Mouse (Mus musculus): ENCODE measurements at regions not wholly inside any gene's neighbourhood (a gene's known extent, or its start where the extent isn't known, plus 50 kb on each side); places are given as distances from the start of the nearest gene placed in this dataset.

- no peaks in the 10 kb centered on the region for H3K4me1 ChIP-seq (ENCODE audit: insufficient read depth, low read length)
- H3K4me2 ChIP-seq (replicated peaks; ENCODE audit: low read depth, low read length), result no peak overlapping the region
- no peaks in the 10 kb centered on the region for H3K27me3 ChIP-seq (ENCODE audit: insufficient read depth, low read length)
- 70% methylated on average over 2 of the region's 2 CpGs for WGBS
- H3K36me3 ChIP-seq (ENCODE audit: insufficient read depth, low read length), result no peaks in the 10 kb centered on the region
- no peak overlapping the region for H3K4me3 ChIP-seq (ENCODE audit: low read length)
- H3K27ac ChIP-seq (ENCODE audit: low read length), result no peak overlapping the region; the same call in 1 of the 2 replicates
- no peak overlapping the region for H3K9ac ChIP-seq (replicated peaks; ENCODE audit: low read length)
- no peaks in the 10 kb centered on the region for H3K9me3 ChIP-seq (ENCODE audit: low read length)
- ATAC-seq (ENCODE audit: low FRiP score, low TSS enrichment), result peak; percentile 39; the same call in 1 of the 2 replicates
These were observed 153.1 kb upstream of the Marcks start for GRCm38 (mm10) chr10:37291639-37292495.

GRCm38 (mm10) chr10:37289964-37290704 lies 151.4 kb upstream of the Marcks start:
- Histone ChIP-seq H3K9ac (replicated peaks; ENCODE audit: low read length) (no peak overlapping the region), H3K36me3 (ENCODE audit: insufficient read depth, low read length) (no peaks in the 10 kb centered on the region), H3K4me1 (ENCODE audit: insufficient read depth, low read length) (no peaks in the 10 kb centered on the region), H3K4me3 (ENCODE audit: low read length) (no peak overlapping the region), H3K4me2 (replicated peaks; ENCODE audit: low read depth, low read length) (no peak overlapping the region), H3K27me3 (ENCODE audit: insufficient read depth, low read length) (no peaks in the 10 kb centered on the region), H3K9me3 (ENCODE audit: low read length) (no peaks in the 10 kb centered on the region), H3K27ac (ENCODE audit: low read length) (peak overlapping the region; percentile 9; the same call in 1 of the 2 replicates)
- peak; percentile 49; the same call in 1 of the 2 replicates for ATAC-seq (ENCODE audit: low FRiP score, low TSS enrichment)
- WGBS, result 79% methylated on average over 3 of the region's 3 CpGs

GRCm38 (mm10) chr10:37286305-37286704 lies 147.6 kb upstream of the Marcks start:
- H3K4me1 ChIP-seq (ENCODE audit: insufficient read depth, low read length), result no peaks in the 10 kb centered on the region
- no peaks in the 10 kb centered on the region for H3K9me3 ChIP-seq (ENCODE audit: low read length)

GRCm38 (mm10) chr10:37282951-37283350 lies 144.2 kb upstream of the Marcks start:
- Histone ChIP-seq H3K36me3 (ENCODE audit: insufficient read depth, low read length) (no peaks in the 10 kb centered on the region), H3K4me3 (ENCODE audit: low read length) (no peak overlapping the region), H3K4me1 (ENCODE audit: insufficient read depth, low read length) (no peaks in the 10 kb centered on the region), H3K9ac (replicated peaks; ENCODE audit: low read length) (no peak overlapping the region), H3K27me3 (ENCODE audit: insufficient read depth, low read length) (no peaks in the 10 kb centered on the region), H3K4me2 (replicated peaks; ENCODE audit: low read depth, low read length) (no peak overlapping the region), H3K27ac (ENCODE audit: low read length) (no peak overlapping the region), H3K9me3 (ENCODE audit: low read length) (no peaks in the 10 kb centered on the region)
- no peak for ATAC-seq (ENCODE audit: low FRiP score, low TSS enrichment)

More at GRCm38 (mm10) chr10:37286305-37286704, 147.6 kb upstream of the Marcks start:
- Histone ChIP-seq H3K9ac (replicated peaks; ENCODE audit: low read length) (no peak overlapping the region), H3K4me2 (replicated peaks; ENCODE audit: low read depth, low read length) (no peak overlapping the region), H3K36me3 (ENCODE audit: insufficient read depth, low read length) (no peaks in the 10 kb centered on the region), H3K4me3 (ENCODE audit: low read length) (no peak overlapping the region), H3K27ac (ENCODE audit: low read length) (peak overlapping the region; percentile 20; the same call in 1 of the 2 replicates), H3K27me3 (ENCODE audit: insufficient read depth, low read length) (no peaks in the 10 kb centered on the region)
- 57% methylated on average over 5 of the region's 5 CpGs for WGBS
- ATAC-seq (ENCODE audit: low FRiP score, low TSS enrichment), result 0 out of 2 replicates have a peak, but pooled peaks have one; percentile 51

- no peak overlapping the region for H3K9ac ChIP-seq (replicated peaks; ENCODE audit: low read length)
- no peak for ATAC-seq (ENCODE audit: low FRiP score, low TSS enrichment)
- no peak overlapping the region for H3K4me2 ChIP-seq (replicated peaks; ENCODE audit: low read depth, low read length)
- H3K27me3 ChIP-seq (ENCODE audit: insufficient read depth, low read length), result no peaks in the 10 kb centered on the region
- no peak overlapping the region for H3K4me3 ChIP-seq (ENCODE audit: low read length)
- 85% methylated on average over 4 of the region's 4 CpGs for WGBS
- H3K4me1 ChIP-seq (ENCODE audit: insufficient read depth, low read length), result no peaks in the 10 kb centered on the region
- no peak overlapping the region for H3K27ac ChIP-seq (ENCODE audit: low read length)
- H3K9me3 ChIP-seq (ENCODE audit: low read length), result no peaks in the 10 kb centered on the region
- H3K36me3 ChIP-seq (ENCODE audit: insufficient read depth, low read length), result no peaks in the 10 kb centered on the region
These were observed 142.1 kb upstream of the Marcks start for GRCm38 (mm10) chr10:37280823-37281222.

GRCm38 (mm10) chr10:37280150-37280820 lies 141.6 kb upstream of the Marcks start:
- H3K4me1 ChIP-seq (ENCODE audit: insufficient read depth, low read length), result no peaks in the 10 kb centered on the region
- no peaks in the 10 kb centered on the region for H3K27me3 ChIP-seq (ENCODE audit: insufficient read depth, low read length)
- no peak overlapping the region for H3K4me2 ChIP-seq (replicated peaks; ENCODE audit: low read depth, low read length)
- H3K4me3 ChIP-seq (ENCODE audit: low read length), result no peak overlapping the region
- 84% methylated on average over 6 of the region's 6 CpGs for WGBS
- no peak overlapping the region for H3K9ac ChIP-seq (replicated peaks; ENCODE audit: low read length)
- H3K27ac ChIP-seq (ENCODE audit: low read length), result no peak overlapping the region
- no peak for ATAC-seq (ENCODE audit: low FRiP score, low TSS enrichment)
- no peaks in the 10 kb centered on the region for H3K9me3 ChIP-seq (ENCODE audit: low read length)
- H3K36me3 ChIP-seq (ENCODE audit: insufficient read depth, low read length), result no peaks in the 10 kb centered on the region

GRCm38 (mm10) chr10:37279316-37279715 lies 140.6 kb upstream of the Marcks start:
- Histone ChIP-seq H3K4me1 (ENCODE audit: insufficient read depth, low read length) (no peaks in the 10 kb centered on the region), H3K4me2 (replicated peaks; ENCODE audit: low read depth, low read length) (no peak overlapping the region), H3K9me3 (ENCODE audit: low read length) (no peaks in the 10 kb centered on the region), H3K4me3 (ENCODE audit: low read length) (no peak overlapping the region), H3K9ac (replicated peaks; ENCODE audit: low read length) (no peak overlapping the region), H3K36me3 (ENCODE audit: insufficient read depth, low read length) (no peaks in the 10 kb centered on the region), H3K27ac (ENCODE audit: low read length) (no peak overlapping the region), H3K27me3 (ENCODE audit: insufficient read depth, low read length) (no peaks in the 10 kb centered on the region)
- no peak for ATAC-seq (ENCODE audit: low FRiP score, low TSS enrichment)
- WGBS, result 59% methylated on average over 1 of the region's 1 CpGs

GRCm38 (mm10) chr10:37275857-37276256 lies 137.1 kb upstream of the Marcks start:
- WGBS, result 100% methylated on average over 1 of the region's 1 CpGs
- no peaks in the 10 kb centered on the region for H3K27me3 ChIP-seq (ENCODE audit: insufficient read depth, low read length)
- H3K27ac ChIP-seq (ENCODE audit: low read length), result no peak overlapping the region
- H3K9ac ChIP-seq (replicated peaks; ENCODE audit: low read length), result no peak overlapping the region
- no peak overlapping the region for H3K4me3 ChIP-seq (ENCODE audit: low read length)
- H3K36me3 ChIP-seq (ENCODE audit: insufficient read depth, low read length), result no peaks in the 10 kb centered on the region
- no peak for ATAC-seq (ENCODE audit: low FRiP score, low TSS enrichment)
- peaks cover under 1% of the 10 kb centered on the region; the same call in 1 of the 2 replicates for H3K4me1 ChIP-seq (ENCODE audit: insufficient read depth, low read length)
- H3K4me2 ChIP-seq (replicated peaks; ENCODE audit: low read depth, low read length), result no peak overlapping the region
- H3K9me3 ChIP-seq (ENCODE audit: low read length), result no peaks in the 10 kb centered on the region

GRCm38 (mm10) chr10:37275271-37275670 lies 136.6 kb upstream of the Marcks start:
- no peaks in the 10 kb centered on the region for H3K9me3 ChIP-seq (ENCODE audit: low read length)
- no peaks in the 10 kb centered on the region for H3K36me3 ChIP-seq (ENCODE audit: insufficient read depth, low read length)
- no peak for ATAC-seq (ENCODE audit: low FRiP score, low TSS enrichment)
- H3K27me3 ChIP-seq (ENCODE audit: insufficient read depth, low read length), result no peaks in the 10 kb centered on the region
- H3K4me3 ChIP-seq (ENCODE audit: low read length), result no peak overlapping the region
- H3K4me2 ChIP-seq (replicated peaks; ENCODE audit: low read depth, low read length), result no peak overlapping the region
- H3K9ac ChIP-seq (replicated peaks; ENCODE audit: low read length), result no peak overlapping the region
- H3K27ac ChIP-seq (ENCODE audit: low read length), result no peak overlapping the region
- peaks cover 4% of the 10 kb centered on the region; the same call in 1 of the 2 replicates for H3K4me1 ChIP-seq (ENCODE audit: insufficient read depth, low read length)
- 81% methylated on average over 7 of the region's 7 CpGs for WGBS
